Mouse (Mus musculus): ENCODE data around the gene Scarb1. TPM values are rescaled to one million over a fixed set of nuclear protein-coding genes. Genes with fewer than 3 reads are reported as not detected.

The Scarb1 gene
- polyA plus RNA-seq, 1 experiment = not detected

- TF ChIP-seq CTCF (IDR thresholded peaks at IDR 0.05; ENCODE audit: insufficient read depth, low read depth, low read length) (no peak), POLR2A (IDR thresholded peaks at IDR 0.05; ENCODE audit: insufficient read depth, low read depth, low read length) (no peak)
- Histone ChIP-seq H3K27ac (ENCODE audit: insufficient read depth, low read depth, low read length) (no peak overlapping the region), H3K4me1 (ENCODE audit: control insufficient read depth, insufficient read depth, low read length) (peaks cover 37% of the 10 kb centered on the region), H3K4me3 (ENCODE audit: insufficient read depth, low read depth, low read length) (no peak overlapping the region)
- WGBS = 45% methylated on average over 6 of the region's 6 CpGs
Measured at GRCm38 (mm10) chr5:125240124-125240781, 100.6 kb downstream of the Scarb1 start.

- no peak overlapping the region for H3K4me3 ChIP-seq (ENCODE audit: insufficient read depth, low read depth, low read length)
- peaks cover 13% of the 10 kb centered on the region for H3K4me1 ChIP-seq (ENCODE audit: control insufficient read depth, insufficient read depth, low read length)
- TF ChIP-seq POLR2A (IDR thresholded peaks at IDR 0.05; ENCODE audit: insufficient read depth, low read depth, low read length) (no peak), CTCF (IDR thresholded peaks at IDR 0.05; ENCODE audit: insufficient read depth, low read depth, low read length) (no peak)
- WGBS = 38% methylated on average over 6 of the region's 6 CpGs
- no peak overlapping the region for H3K27ac ChIP-seq (ENCODE audit: insufficient read depth, low read depth, low read length)
Measured at GRCm38 (mm10) chr5:125235874-125236273, 105.0 kb downstream of the Scarb1 start.

DNA sequence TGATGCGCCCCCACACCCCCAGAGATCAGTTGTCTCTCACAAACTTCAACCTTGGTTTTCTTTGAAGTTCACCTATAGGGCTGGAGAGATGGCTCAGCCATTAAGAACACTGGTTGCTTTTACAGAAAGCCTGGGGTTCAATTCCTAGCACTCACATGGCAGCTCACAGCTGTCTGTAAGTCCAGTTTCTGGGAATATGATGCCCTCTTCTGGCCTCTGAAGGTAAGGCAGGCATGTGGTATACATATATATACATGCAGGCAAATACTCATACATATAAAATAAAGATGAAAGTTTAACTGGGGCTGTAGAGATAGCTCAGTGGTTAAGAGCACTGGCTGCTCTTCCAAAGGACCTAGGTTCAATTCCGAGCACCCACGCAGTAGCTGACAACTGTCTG is 105.5 kb downstream of the Scarb1 start:
- H3K4me1 ChIP-seq (ENCODE audit: control insufficient read depth, insufficient read depth, low read length) = peaks cover 11% of the 10 kb centered on the region
- no peak overlapping the region for H3K27ac ChIP-seq (ENCODE audit: insufficient read depth, low read depth, low read length)
- 95% methylated on average over 3 of the region's 3 CpGs for WGBS
- no peak overlapping the region for H3K4me3 ChIP-seq (ENCODE audit: insufficient read depth, low read depth, low read length)
- no peak for TF ChIP-seq POLR2A (IDR thresholded peaks at IDR 0.05; ENCODE audit: insufficient read depth, low read depth, low read length)
- no peak for TF ChIP-seq CTCF (IDR thresholded peaks at IDR 0.05; ENCODE audit: insufficient read depth, low read depth, low read length)

GRCm38 (mm10) chr5:125234399-125234798 is 106.5 kb downstream of the Scarb1 start:
- TF ChIP-seq CTCF (IDR thresholded peaks at IDR 0.05; ENCODE audit: insufficient read depth, low read depth, low read length) (no peak), POLR2A (IDR thresholded peaks at IDR 0.05; ENCODE audit: insufficient read depth, low read depth, low read length) (no peak)
- peaks cover 9% of the 10 kb centered on the region for H3K4me1 ChIP-seq (ENCODE audit: control insufficient read depth, insufficient read depth, low read length)
- no peak overlapping the region for H3K27ac ChIP-seq (ENCODE audit: insufficient read depth, low read depth, low read length)
- WGBS = 79% methylated on average over 8 of the region's 8 CpGs
- H3K4me3 ChIP-seq (ENCODE audit: insufficient read depth, low read depth, low read length) = no peak overlapping the region

GRCm38 (mm10) chr5:125233478-125233877 is 107.4 kb downstream of the Scarb1 start:
- TF ChIP-seq POLR2A (IDR thresholded peaks at IDR 0.05; ENCODE audit: insufficient read depth, low read depth, low read length) (no peak), CTCF (IDR thresholded peaks at IDR 0.05; ENCODE audit: insufficient read depth, low read depth, low read length) (no peak)
- peaks cover 9% of the 10 kb centered on the region for H3K4me1 ChIP-seq (ENCODE audit: control insufficient read depth, insufficient read depth, low read length)
- H3K4me3 ChIP-seq (ENCODE audit: insufficient read depth, low read depth, low read length) = no peak overlapping the region
- 91% methylated on average over 1 of the region's 1 CpGs for WGBS
- H3K27ac ChIP-seq (ENCODE audit: insufficient read depth, low read depth, low read length) = no peak overlapping the region

GRCm38 (mm10) chr5:125232443-125232979 is 108.4 kb downstream of the Scarb1 start:
- Histone ChIP-seq H3K4me1 (ENCODE audit: control insufficient read depth, insufficient read depth, low read length) (peaks cover 9% of the 10 kb centered on the region), H3K4me3 (ENCODE audit: insufficient read depth, low read depth, low read length) (no peak overlapping the region), H3K27ac (ENCODE audit: insufficient read depth, low read depth, low read length) (peak overlapping the region; percentile 48; the same call in 1 of the 2 replicates)
- TF ChIP-seq CTCF (IDR thresholded peaks at IDR 0.05; ENCODE audit: insufficient read depth, low read depth, low read length) (no peak), POLR2A (IDR thresholded peaks at IDR 0.05; ENCODE audit: insufficient read depth, low read depth, low read length) (no peak)
- WGBS = 59% methylated on average over 7 of the region's 7 CpGs

DNA sequence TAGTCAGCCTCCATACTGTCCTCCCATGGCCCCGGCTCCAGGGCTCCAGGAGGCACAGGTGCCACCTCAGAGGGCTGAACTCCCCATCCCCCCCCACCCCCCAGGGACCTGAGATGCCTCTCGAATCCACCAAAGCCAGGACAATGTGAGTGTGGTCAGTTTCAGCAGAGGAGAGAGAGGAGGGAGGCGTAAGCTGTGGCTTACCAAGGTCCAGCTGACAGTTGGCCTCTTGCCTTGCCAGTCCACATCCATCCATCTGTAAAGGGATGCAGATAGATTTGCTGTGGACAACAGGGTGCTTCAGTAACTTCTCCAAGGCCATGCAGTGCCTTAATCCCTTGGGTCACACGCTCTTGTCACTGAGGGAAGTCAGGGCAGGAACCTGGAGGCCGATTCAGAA is 110.4 kb downstream of the Scarb1 start:
- Histone ChIP-seq H3K4me1 (ENCODE audit: control insufficient read depth, insufficient read depth, low read length) (peaks cover 16% of the 10 kb centered on the region), H3K27ac (ENCODE audit: insufficient read depth, low read depth, low read length) (no peak overlapping the region), H3K4me3 (ENCODE audit: insufficient read depth, low read depth, low read length) (no peak overlapping the region)
- WGBS = 86% methylated on average over 5 of the region's 5 CpGs
- TF ChIP-seq POLR2A (IDR thresholded peaks at IDR 0.05; ENCODE audit: insufficient read depth, low read depth, low read length) (no peak), CTCF (IDR thresholded peaks at IDR 0.05; ENCODE audit: insufficient read depth, low read depth, low read length) (no peak)

- 75% methylated on average over 2 of the region's 2 CpGs for WGBS
- Histone ChIP-seq H3K27ac (ENCODE audit: insufficient read depth, low read depth, low read length) (no peak overlapping the region), H3K4me3 (ENCODE audit: insufficient read depth, low read depth, low read length) (no peak overlapping the region), H3K4me1 (ENCODE audit: control insufficient read depth, insufficient read depth, low read length) (peaks cover 25% of the 10 kb centered on the region)
- TF ChIP-seq POLR2A (IDR thresholded peaks at IDR 0.05; ENCODE audit: insufficient read depth, low read depth, low read length) (no peak), CTCF (IDR thresholded peaks at IDR 0.05; ENCODE audit: insufficient read depth, low read depth, low read length) (no peak)
Measured at GRCm38 (mm10) chr5:125229097-125229496, 111.8 kb downstream of the Scarb1 start.

DNA sequence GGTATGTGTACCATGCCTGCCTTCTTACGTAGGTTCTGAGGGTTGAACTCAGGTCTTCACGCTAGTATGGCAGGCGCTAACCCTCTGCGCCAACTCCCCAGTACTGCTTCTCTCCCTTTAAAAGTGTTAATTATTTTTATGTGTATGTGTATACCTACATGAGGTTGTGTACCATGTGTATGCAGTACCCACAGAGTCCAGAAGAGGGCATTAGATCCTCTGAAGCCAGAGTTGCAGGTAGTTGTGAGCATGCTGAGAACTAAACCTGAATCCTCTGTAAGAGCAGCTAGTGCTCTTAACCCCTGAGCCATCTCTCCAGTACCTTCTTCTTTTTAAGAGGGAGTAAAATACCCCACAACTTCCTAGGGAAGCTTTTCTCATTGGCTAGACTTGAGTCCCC is 113.2 kb downstream of the Scarb1 start:
- Histone ChIP-seq H3K4me3 (ENCODE audit: insufficient read depth, low read depth, low read length) (no peak overlapping the region), H3K4me1 (ENCODE audit: control insufficient read depth, insufficient read depth, low read length) (peaks cover 32% of the 10 kb centered on the region), H3K27ac (ENCODE audit: insufficient read depth, low read depth, low read length) (no peak overlapping the region)
- WGBS = over 99% methylated on average over 4 of the region's 4 CpGs
- TF ChIP-seq CTCF (IDR thresholded peaks at IDR 0.05; ENCODE audit: insufficient read depth, low read depth, low read length) (no peak), POLR2A (IDR thresholded peaks at IDR 0.05; ENCODE audit: insufficient read depth, low read depth, low read length) (no peak)

Other genes with a start within 250 kb of the Scarb1 start
- not detected in 2 replicates for gene Ncor2, start 161.9 kb downstream of the Scarb1 start, polyA plus RNA-seq (2012; ENCODE audit: insufficient read depth, insufficient read length, low replicate concordance, missing spikeins)
- not detected in 2 replicates for gene Gm10382, start 48.2 kb upstream of the Scarb1 start, polyA plus RNA-seq (2012; ENCODE audit: insufficient read depth, insufficient read length, low replicate concordance, missing spikeins)
- 238 and 763 TPM in 2 replicates for gene Ubc, start 49.1 kb upstream of the Scarb1 start, polyA plus RNA-seq (2012; ENCODE audit: insufficient read depth, insufficient read length, low replicate concordance, missing spikeins)
- not detected in 2 replicates for gene Dhx37, start 93.0 kb upstream of the Scarb1 start, polyA plus RNA-seq (2012; ENCODE audit: insufficient read depth, insufficient read length, low replicate concordance, missing spikeins)
- 46.8 TPM in 1 of 2 replicates, not detected in the other for gene Bri3bp, start 100.5 kb upstream of the Scarb1 start, polyA plus RNA-seq (2012; ENCODE audit: insufficient read depth, insufficient read length, low replicate concordance, missing spikeins)
- gene Aacs, start 134.7 kb upstream of the Scarb1 start, polyA plus RNA-seq (2012; ENCODE audit: insufficient read depth, insufficient read length, low replicate concordance, missing spikeins) = not detected in 2 replicates
- gene Tmem132b, start 190.7 kb upstream of the Scarb1 start, polyA plus RNA-seq (2012; ENCODE audit: insufficient read depth, insufficient read length, low replicate concordance, missing spikeins) = not detected in 2 replicates

Data from olfactory bulb, adult 2 months (tissue).